Mouse (Mus musculus) CH12.LX (cell line): ENCODE data around the gene Pou2f1.

Experiments used
- BHLHE40 ChIP-seq: IDR thresholded peaks from 2 replicates; pipeline ENCODE4 v1.6.1; 2011; ENCODE audit warnings: mild to moderate bottlenecking, low read depth, low read length, improper control_type of control experiment
- CHD2 ChIP-seq: IDR thresholded peaks from 2 replicates; pipeline ENCODE4 v1.6.1; 2011; ENCODE audit warnings: low read length, improper control_type of control experiment
- CTCF ChIP-seq, 2 experiments: IDR thresholded peaks in 1 of 2; conservative IDR thresholded peaks in 1 of 2; 2 replicates each; pipeline ENCODE4 v1.5.1; 2011 to 2012; ENCODE audit warnings: low read depth in 2 of 2, low read length in 2 of 2, improper control_type of control experiment in 1 of 2, inconsistent platforms in 1 of 2, mild to moderate bottlenecking in 1 of 2, moderate library complexity in 1 of 2
- ELF1 ChIP-seq: IDR thresholded peaks from 2 replicates; pipeline ENCODE4 v1.6.1; 2014; ENCODE audit warnings: low read depth, mild to moderate bottlenecking, inconsistent platforms, low read length, improper control_type of control experiment
- EP300 ChIP-seq: IDR thresholded peaks from 2 replicates; pipeline ENCODE4 v1.6.1; 2011; ENCODE audit warnings: low read length, improper control_type of control experiment
- KAT2A ChIP-seq: IDR thresholded peaks from 2 replicates; pipeline ENCODE4 v1.6.1; 2012; ENCODE audit warnings: low read length, improper control_type of control experiment, inconsistent platforms; ENCODE audit not compliant: insufficient replicate concordance
- MAX ChIP-seq: IDR thresholded peaks from 2 replicates; pipeline ENCODE4 v1.6.1; 2011; ENCODE audit warnings: low read length, improper control_type of control experiment
- MEF2A ChIP-seq: IDR thresholded peaks from 2 replicates; pipeline ENCODE4 v1.6.1; 2014; ENCODE audit warnings: low read depth, mild to moderate bottlenecking, inconsistent platforms, low read length, improper control_type of control experiment, borderline replicate concordance
- MYC ChIP-seq: IDR thresholded peaks from 2 replicates; pipeline ENCODE4 v1.6.1; 2011; ENCODE audit warnings: low read depth, mild to moderate bottlenecking, improper control_type of control experiment, low read length
- PAX5 ChIP-seq: IDR thresholded peaks from 2 replicates; pipeline ENCODE4 v1.6.1; 2012; ENCODE audit warnings: low read length, inconsistent platforms, mixed read lengths
- POLR2A ChIP-seq: IDR thresholded peaks from 2 replicates; pipeline ENCODE4 v1.6.1; 2011; ENCODE audit warnings: low read depth, mild to moderate bottlenecking, improper control_type of control experiment, low read length
- POLR2AphosphoS2 ChIP-seq: IDR thresholded peaks from 2 replicates; pipeline ENCODE4 v1.6.1; 2011; ENCODE audit warnings: low read depth, low read length, improper control_type of control experiment
- RAD21 ChIP-seq: IDR thresholded peaks from 2 replicates; pipeline ENCODE4 v1.6.1; 2011; ENCODE audit warnings: low read depth, mild to moderate bottlenecking, low read length, improper control_type of control experiment, moderate library complexity
- ZNF384 ChIP-seq: IDR thresholded peaks from 2 replicates; pipeline ENCODE4 v1.6.1; 2012; ENCODE audit warnings: low read depth, low read length, improper control_type of control experiment, inconsistent platforms

DNA sequence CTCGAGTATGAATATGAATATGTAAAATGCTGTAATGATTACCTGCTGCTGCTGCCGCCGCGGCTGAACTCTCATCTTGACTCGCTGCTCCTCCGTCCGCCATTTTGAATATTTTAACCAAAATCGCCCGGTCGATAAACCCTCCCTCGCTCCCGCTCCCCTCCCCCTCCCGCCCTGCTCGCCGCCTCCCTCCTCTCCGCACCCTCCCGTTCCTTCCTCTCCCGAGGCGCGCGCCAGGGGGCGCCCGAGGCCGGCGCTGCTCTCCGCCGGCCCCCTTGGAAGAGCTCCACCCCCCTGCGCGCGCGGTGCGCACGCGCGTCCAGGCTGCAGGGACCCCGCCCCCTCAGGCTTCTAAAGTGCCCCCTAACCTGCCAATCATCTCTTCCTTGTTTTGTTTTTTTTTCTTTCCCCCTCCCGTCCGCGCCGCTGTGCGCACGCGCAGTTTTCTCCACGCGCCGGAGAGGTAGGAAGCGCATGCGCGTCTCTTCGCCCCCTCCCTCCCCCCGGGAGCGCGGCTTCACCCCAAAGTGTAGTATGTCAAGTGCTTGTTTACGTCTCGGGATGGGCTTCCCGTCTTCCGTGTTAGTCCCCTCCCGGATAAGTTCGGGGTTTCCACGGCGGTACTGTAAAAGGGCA, at the start of gene Pou2f1:
- peak in 1 of 2 experiments; percentile 79; a peak in 2 of 4 replicates for TF ChIP-seq CTCF (conservative IDR thresholded peaks at IDR 0.05 in 1 of 2, IDR thresholded peaks at IDR 0.05 in 1 of 2; ENCODE audit: low read depth in 2 of 2, low read length in 2 of 2)
- TF ChIP-seq RAD21 = peak; percentile 58
- TF ChIP-seq EP300 = no peak
- TF ChIP-seq CHD2 = peak; percentile 75
- TF ChIP-seq POLR2A = no peak; the same call in 1 of the 2 replicates
- TF ChIP-seq ELF1 = peak; percentile 78
- TF ChIP-seq POLR2AphosphoS2 = no peak
- no peak for TF ChIP-seq MYC
- TF ChIP-seq ZNF384 = peak; percentile 98
- TF ChIP-seq KAT2A = no peak
- TF ChIP-seq BHLHE40 = no peak
- peak; percentile 68 for TF ChIP-seq MEF2A
- no peak for TF ChIP-seq PAX5
- no peak for TF ChIP-seq MAX
